ENCODE assay signal across 8 mouse cellular contexts in genomic region chr5:38307255-38308101, GRCm38 (mm10). TPM values are rescaled to one million over a fixed set of nuclear protein-coding genes. Genes with fewer than 3 reads are reported as not detected.
A peak's percentile ranks its signal among the peaks of the same experiment; 100 is the strongest.
DNase-seq lines count a peak whose midpoint lies in the region; ATAC-seq and TF ChIP-seq lines count a peak whose summit lies in the region.

No protein-coding gene starts in this region.

- peak; percentile 90 for ATAC-seq in hindbrain, postnatal 0 days

- no peaks in the 10 kb centered on the region for H3K9me3 ChIP-seq in hindbrain, postnatal 0 days (ENCODE audit: low read length)
- H3K9me3 ChIP-seq in megakaryocyte, embryonic 14.5 days: no peaks in the 10 kb centered on the region

- DNase-seq in WW6 (ENCODE audit: low read depth, low spot score): peak; percentile 68
- DNase-seq in cerebellum, postnatal 4 days (ENCODE audit: low spot score in 2 of 2): peak; percentile 92 to 93
- peak; percentile 88 for DNase-seq in gastrocnemius, adult 18-20 months (ENCODE audit: low spot score)
- peak; percentile 96 for DNase-seq in hindbrain, postnatal 0 days (ENCODE audit: low spot score)
- peak; percentile 86 to 91 for DNase-seq in left cerebral cortex, adult 2 months (ENCODE audit: extremely low spot score in 1 of 2, low spot score in 2 of 2)
- peak; percentile 89 to 94 for DNase-seq in right cerebral cortex, postnatal 10 days (ENCODE audit: low spot score in 2 of 2)
- DNase-seq in urinary bladder, postnatal 25 days (ENCODE audit: low spot score): peak; percentile 91

- no peaks in the 10 kb centered on the region for H3K4me1 ChIP-seq in hindbrain, postnatal 0 days (ENCODE audit: insufficient read depth, low read length)
- H3K4me1 ChIP-seq in megakaryocyte, embryonic 14.5 days: peaks cover 24% of the 10 kb centered on the region

- peak overlapping the region; percentile 59 for H3K4me2 ChIP-seq in hindbrain, postnatal 0 days (ENCODE audit: low read depth, low read length)

- 10% methylated on average over 26 of the region's 26 CpGs for WGBS in hindbrain, postnatal 0 days

- peak; percentile 98 for TF ChIP-seq CTCF in hindbrain, postnatal 0 days (IDR thresholded peaks at IDR 0.05; ENCODE audit: low read depth)
- TF ChIP-seq CTCF in left cerebral cortex, adult 2 months (IDR thresholded peaks at IDR 0.05): peak; percentile 92

- H3K27me3 ChIP-seq in hindbrain, postnatal 0 days (ENCODE audit: insufficient read depth, low read length): 0 out of 2 replicates have a peak, but pooled peaks cover 6% of the 10 kb centered on the region
- H3K27me3 ChIP-seq in megakaryocyte, embryonic 14.5 days (replicated peaks): peaks cover 43% of the 10 kb centered on the region

- no peak overlapping the region for H3K9ac ChIP-seq in hindbrain, postnatal 0 days (replicated peaks; ENCODE audit: low read length)

- H3K27ac ChIP-seq in hindbrain, postnatal 0 days: no peak overlapping the region
- H3K27ac ChIP-seq in left cerebral cortex, adult 2 months: no peak overlapping the region

- intact Hi-C loops in left cerebral cortex, adult 2 months (cut with DNase I): loop anchor here (1.0 to 2.0 kb wide), 3 partner anchors 163 to 325 kb away; no protein-coding TSS in a partner anchor

- H3K36me3 ChIP-seq in hindbrain, postnatal 0 days (ENCODE audit: insufficient read depth, low read length): no peaks in the 10 kb centered on the region
- H3K36me3 ChIP-seq in megakaryocyte, embryonic 14.5 days (replicated peaks; ENCODE audit: low read length): no peaks in the 10 kb centered on the region

- H3K4me3 ChIP-seq in hindbrain, postnatal 0 days (ENCODE audit: low read length): peak overlapping the region; percentile 28
- H3K4me3 ChIP-seq in left cerebral cortex, adult 2 months: peak overlapping the region; percentile 44
- H3K4me3 ChIP-seq in megakaryocyte, embryonic 14.5 days (replicated peaks): peak overlapping the region; percentile 89

RNA-seq across cellular contexts. Expression of gene Drd5, which starts 11.7 kb away (rescaled TPM):
- total RNA-seq in gastrocnemius, adult 18-20 months (2021): not detected
- total RNA-seq in hindbrain, postnatal 0 days (2014; rRNA removed): 1.1 and 2.8 TPM in 2 replicates
- 1.7 and 2.0 TPM in 2 replicates for polyA plus RNA-seq in hindbrain, postnatal 0 days (2015; fragmentation: Nextera tagmentation; extraction: Ambion mirVana)
- total RNA-seq in left cerebral cortex, adult 2 months (2021): 1 to 10 TPM; 1.4 to 2.0 TPM
- polyA plus RNA-seq in megakaryocyte, embryonic 14.5 days (2012; ENCODE audit: insufficient read depth, low replicate concordance): not detected in 2 replicates

RNA-seq across cellular contexts. Expression of gene Otop1, which starts 31.7 kb away (rescaled TPM):
- under 1 TPM; 0.27 to 0.71 TPM for total RNA-seq in gastrocnemius, adult 18-20 months (2021)
- total RNA-seq in hindbrain, postnatal 0 days (2014; rRNA removed): 0.10 TPM in 1 of 2 replicates, not detected in the other
- 0.10 TPM in 1 of 2 replicates, not detected in the other for polyA plus RNA-seq in hindbrain, postnatal 0 days (2015; fragmentation: Nextera tagmentation; extraction: Ambion mirVana)
- total RNA-seq in left cerebral cortex, adult 2 months (2021): not detected
- 0.21 TPM in 1 of 2 replicates, not detected in the other for polyA plus RNA-seq in megakaryocyte, embryonic 14.5 days (2012; ENCODE audit: insufficient read depth, low replicate concordance)

RNA-seq across cellular contexts. Expression of gene Tmem128, which starts 47.5 kb away (rescaled TPM):
- 1 to 10 TPM; 6.4 to 7.8 TPM for total RNA-seq in gastrocnemius, adult 18-20 months (2021)
- 78.4 and 105 TPM in 2 replicates for total RNA-seq in hindbrain, postnatal 0 days (2014; rRNA removed)
- polyA plus RNA-seq in hindbrain, postnatal 0 days (2015; fragmentation: Nextera tagmentation; extraction: Ambion mirVana): 108 and 114 TPM in 2 replicates
- total RNA-seq in left cerebral cortex, adult 2 months (2021): 10 to 100 TPM; 30.1 to 34.1 TPM
- polyA plus RNA-seq in megakaryocyte, embryonic 14.5 days (2012; ENCODE audit: insufficient read depth, low replicate concordance): 11.3 and 61.4 TPM in 2 replicates

Comparison
In these comparisons a context has a peak if more than half of its experiments do, and no peak if none do; other contexts are left out.
1. H3K4me3 ChIP-seq: peak in every context shown above with its lines; median percentile 89 in megakaryocyte, embryonic 14.5 days; 44 in left cerebral cortex, adult 2 months; 28 in hindbrain, postnatal 0 days.